Mouse (Mus musculus): ENCODE data around the gene Mybpc2. TPM values are rescaled to one million over a fixed set of nuclear protein-coding genes. Genes with fewer than 3 reads are reported as not detected.

The Mybpc2 gene
- polyA plus RNA-seq, 1 experiment from 2014 or later = 0.09 TPM

DNA sequence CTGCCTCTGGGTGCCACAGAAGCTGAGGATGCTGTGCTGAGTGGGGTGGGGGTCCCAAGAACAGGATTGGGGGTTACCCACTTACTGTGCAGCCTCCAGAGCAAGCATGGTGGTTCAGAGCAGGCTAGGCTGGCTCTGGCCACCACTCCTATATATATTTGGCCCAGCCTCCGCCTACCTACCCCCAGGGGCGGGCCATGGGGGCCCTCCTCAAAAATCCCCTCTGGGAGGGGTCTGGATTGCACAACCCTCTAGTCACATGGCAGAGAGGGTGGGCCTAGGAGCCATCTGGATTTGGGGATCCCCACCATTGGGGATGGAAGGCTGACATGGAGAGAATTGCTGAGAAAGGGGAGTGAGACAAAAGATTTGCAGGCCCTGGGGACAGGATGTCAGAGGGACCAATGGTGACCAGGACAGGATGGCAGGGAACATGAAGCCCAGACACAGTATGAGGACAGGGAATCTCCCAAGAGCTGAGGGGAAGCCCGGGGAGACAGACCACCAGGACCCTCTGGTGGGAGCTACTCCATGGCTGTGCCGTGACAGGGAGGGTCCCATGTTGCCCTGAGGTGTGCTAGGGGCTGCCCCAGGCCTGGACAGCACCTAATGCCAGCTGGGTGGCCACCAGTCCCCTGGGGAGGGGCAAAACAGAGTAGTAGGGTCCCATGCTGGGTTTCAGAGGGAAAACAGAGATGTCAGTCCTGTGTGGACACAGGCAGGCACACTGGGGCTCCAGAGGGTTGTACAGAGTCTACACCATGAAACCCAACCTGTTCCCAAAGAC is 7.7 kb upstream of the Mybpc2 start, which contains the start of gene Spib:
Gene Spib, minus strand, starts transcription at position 126 of the 787 bp plus-strand sequence.
- Histone ChIP-seq H3K4me2 (ENCODE audit: low read depth, severe bottlenecking) (no peak within 1 kb of the TSS), H3K9me3 (ENCODE audit: control insufficient read depth, low read length) (no peaks in the 10 kb centered on the region), H3K9ac (ENCODE audit: low read length) (no peak within 1 kb of the TSS), H3K27ac (replicated peaks; ENCODE audit: low read depth, low read length) (no peak within 1 kb of the TSS), H3K36me3 (ENCODE audit: control insufficient read depth, insufficient read depth, low read length) (peaks cover 17% of the 10 kb centered on the region), H3K4me3 (ENCODE audit: low read depth, low read length) (no peak within 1 kb of the TSS), H3K27me3 (ENCODE audit: control insufficient read depth, insufficient read depth, low read length) (peaks cover 4% of the 10 kb centered on the region; the same call in 1 of the 2 replicates), H3K4me1 (ENCODE audit: control insufficient read depth, insufficient read depth, low read length) (no peaks in the 10 kb centered on the region)
- WGBS = 80% methylated on average over 4 of the region's 4 CpGs
- no peak for DNase-seq (ENCODE audit: low spot score)
- no peak for ATAC-seq (ENCODE audit: insufficient number of reproducible peaks, low FRiP score, low TSS enrichment, low read depth)

DNA sequence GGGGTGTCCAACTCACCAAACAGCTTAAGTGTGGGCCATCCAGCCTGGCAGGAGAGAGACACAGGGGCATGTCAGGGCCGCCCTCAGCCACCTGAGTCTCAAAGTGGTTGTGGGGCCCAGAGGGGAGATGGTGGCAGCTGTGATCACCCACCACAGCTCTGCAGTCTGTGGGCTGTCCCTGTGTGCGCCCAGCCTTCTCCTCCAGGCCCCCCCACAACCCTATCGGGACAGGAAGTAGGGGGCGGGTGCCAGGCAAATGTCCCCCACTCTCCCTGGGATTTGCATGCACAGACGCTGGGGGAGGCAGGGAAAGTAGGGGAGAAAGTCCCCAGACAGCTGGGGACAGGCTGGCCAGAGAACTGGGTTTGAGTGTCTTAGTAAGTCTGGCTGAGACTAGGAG is 6.8 kb upstream of the Mybpc2 start:
- Histone ChIP-seq H3K9me3 (ENCODE audit: control insufficient read depth, low read length) (no peaks in the 10 kb centered on the region), H3K36me3 (ENCODE audit: control insufficient read depth, insufficient read depth, low read length) (peaks cover 15% of the 10 kb centered on the region), H3K4me1 (ENCODE audit: control insufficient read depth, insufficient read depth, low read length) (no peaks in the 10 kb centered on the region), H3K27me3 (ENCODE audit: control insufficient read depth, insufficient read depth, low read length) (peaks cover 13% of the 10 kb centered on the region; the same call in 1 of the 2 replicates), H3K27ac (replicated peaks; ENCODE audit: low read depth, low read length) (no peak overlapping the region), H3K4me2 (ENCODE audit: low read depth, severe bottlenecking) (no peak overlapping the region), H3K4me3 (ENCODE audit: low read depth, low read length) (no peak overlapping the region), H3K9ac (ENCODE audit: low read length) (no peak overlapping the region)
- 42% methylated on average over 5 of the region's 5 CpGs for WGBS
- DNase-seq (ENCODE audit: low spot score) = no peak
- ATAC-seq (ENCODE audit: insufficient number of reproducible peaks, low FRiP score, low TSS enrichment, low read depth) = no peak

DNA sequence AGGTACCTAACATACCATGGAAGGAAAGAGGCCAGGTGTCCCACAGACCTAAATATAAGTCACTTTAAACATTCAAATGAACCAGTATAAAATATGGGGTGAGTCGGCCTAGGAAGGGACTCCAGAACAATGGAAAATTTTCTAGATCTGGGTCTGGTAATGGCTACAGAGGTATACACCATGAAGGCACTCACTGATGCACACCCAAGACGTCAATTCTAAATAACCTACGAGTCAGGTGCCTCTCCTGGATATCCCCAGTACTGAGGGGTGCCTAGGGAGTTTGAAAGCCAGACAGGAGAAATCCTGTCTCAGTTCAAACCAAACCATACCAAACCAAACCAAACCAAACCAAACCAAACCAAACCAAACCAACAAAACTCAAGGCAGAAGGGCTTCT is 6.1 kb upstream of the Mybpc2 start:
- Histone ChIP-seq H3K9me3 (ENCODE audit: control insufficient read depth, low read length) (no peaks in the 10 kb centered on the region), H3K27me3 (ENCODE audit: control insufficient read depth, insufficient read depth, low read length) (peaks cover 14% of the 10 kb centered on the region), H3K4me1 (ENCODE audit: control insufficient read depth, insufficient read depth, low read length) (no peaks in the 10 kb centered on the region), H3K4me3 (ENCODE audit: low read depth, low read length) (no peak overlapping the region), H3K36me3 (ENCODE audit: control insufficient read depth, insufficient read depth, low read length) (peaks cover 15% of the 10 kb centered on the region), H3K4me2 (ENCODE audit: low read depth, severe bottlenecking) (no peak overlapping the region), H3K9ac (ENCODE audit: low read length) (no peak overlapping the region), H3K27ac (replicated peaks; ENCODE audit: low read depth, low read length) (no peak overlapping the region)
- 88% methylated on average over 3 of the region's 3 CpGs for WGBS
- DNase-seq (ENCODE audit: low spot score) = no peak
- no peak for ATAC-seq (ENCODE audit: insufficient number of reproducible peaks, low FRiP score, low TSS enrichment, low read depth)

DNA sequence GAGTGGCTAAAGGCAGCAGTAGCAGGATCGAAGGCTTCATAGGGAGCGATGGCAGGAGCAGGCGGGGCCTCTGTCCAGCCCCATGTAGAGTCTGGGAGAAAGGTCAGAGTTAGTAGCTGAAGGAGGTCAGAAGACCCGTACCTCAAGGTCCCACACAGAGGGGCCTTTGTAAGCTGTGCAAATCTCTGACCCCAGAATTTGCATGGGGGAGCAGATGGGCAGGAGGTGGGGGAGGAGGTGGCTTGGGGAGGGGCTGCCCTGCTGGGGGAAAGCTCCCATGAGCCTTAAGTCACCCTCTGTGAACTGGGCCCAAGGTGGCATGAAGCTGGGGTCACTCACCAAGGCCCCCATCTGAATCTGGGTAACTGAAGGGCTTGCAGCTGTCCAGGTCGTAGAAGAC is 5.1 kb upstream of the Mybpc2 start:
- Histone ChIP-seq H3K27me3 (ENCODE audit: control insufficient read depth, insufficient read depth, low read length) (peaks cover 23% of the 10 kb centered on the region), H3K4me1 (ENCODE audit: control insufficient read depth, insufficient read depth, low read length) (no peaks in the 10 kb centered on the region), H3K27ac (replicated peaks; ENCODE audit: low read depth, low read length) (no peak overlapping the region), H3K4me3 (ENCODE audit: low read depth, low read length) (no peak overlapping the region), H3K4me2 (ENCODE audit: low read depth, severe bottlenecking) (no peak overlapping the region), H3K9ac (ENCODE audit: low read length) (no peak overlapping the region), H3K36me3 (ENCODE audit: control insufficient read depth, insufficient read depth, low read length) (peaks cover 15% of the 10 kb centered on the region), H3K9me3 (ENCODE audit: control insufficient read depth, low read length) (no peaks in the 10 kb centered on the region)
- ATAC-seq (ENCODE audit: insufficient number of reproducible peaks, low FRiP score, low TSS enrichment, low read depth) = no peak
- whole genome bisulfite sequencing = 71% methylated on average over 5 of the region's 5 CpGs
- DNase-seq (ENCODE audit: low spot score) = no peak

DNA sequence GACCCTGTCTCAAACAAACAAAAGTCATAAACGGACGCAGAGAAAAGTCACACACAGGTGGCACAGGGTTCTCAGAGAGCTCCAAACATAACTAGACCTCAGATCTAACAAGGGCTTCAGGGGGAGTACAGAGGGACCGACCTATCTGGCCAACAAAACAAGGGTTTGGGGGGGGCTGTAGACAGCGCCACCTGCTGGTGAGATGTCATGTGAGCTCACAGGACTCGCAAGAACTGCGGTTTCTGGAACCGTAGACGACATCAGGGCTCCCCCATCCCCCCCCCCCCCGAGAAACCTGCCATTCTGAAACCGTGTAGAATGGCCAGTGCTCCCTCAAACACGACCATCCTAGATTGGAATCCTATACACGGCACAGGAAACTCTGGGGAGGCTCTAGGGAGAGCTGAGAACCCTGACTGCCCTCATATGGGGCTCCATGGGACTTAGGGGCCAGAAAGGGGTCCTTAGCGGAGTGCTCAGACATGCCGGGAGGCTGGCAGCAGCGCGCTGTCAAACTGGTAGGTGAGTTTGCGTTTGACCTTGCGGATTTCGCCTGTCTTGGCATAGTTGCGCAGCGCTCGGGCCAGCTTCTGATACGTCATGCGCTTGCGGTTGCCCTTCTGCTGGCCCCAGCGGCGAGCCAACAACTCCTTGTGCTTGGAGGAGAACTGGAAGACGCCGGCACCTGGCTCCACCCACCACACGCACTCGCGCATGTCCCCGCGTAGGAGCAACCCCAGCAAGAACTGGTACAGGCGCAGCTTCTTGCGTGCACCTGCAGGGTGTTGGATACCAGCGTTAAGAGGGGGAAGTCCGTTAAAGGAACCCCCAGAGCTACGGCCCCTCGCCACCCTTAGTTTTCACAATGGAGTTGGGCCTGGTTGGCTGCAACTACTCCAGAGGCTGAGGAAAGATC is 3.3 kb upstream of the Mybpc2 start:
- 9% methylated on average over 40 of the region's 40 CpGs for WGBS
- H3K4me1 ChIP-seq (ENCODE audit: control insufficient read depth, insufficient read depth, low read length) = no peaks in the 10 kb centered on the region
- peaks cover 41% of the 10 kb centered on the region for H3K27me3 ChIP-seq (ENCODE audit: control insufficient read depth, insufficient read depth, low read length)
- no peak overlapping the region for H3K9ac ChIP-seq (ENCODE audit: low read length)
- no peaks in the 10 kb centered on the region for H3K36me3 ChIP-seq (ENCODE audit: control insufficient read depth, insufficient read depth, low read length)
- DNase-seq (ENCODE audit: low spot score) (peak; percentile 81), ATAC-seq (ENCODE audit: insufficient number of reproducible peaks, low FRiP score, low TSS enrichment, low read depth) (no peak)
- peak overlapping the region; percentile 7; the same call in 1 of the 2 replicates for H3K4me3 ChIP-seq (ENCODE audit: low read depth, low read length)
- no peak overlapping the region for H3K27ac ChIP-seq (replicated peaks; ENCODE audit: low read depth, low read length)
- peak overlapping the region; percentile 50 for H3K4me2 ChIP-seq (ENCODE audit: low read depth, severe bottlenecking)
- no peaks in the 10 kb centered on the region for H3K9me3 ChIP-seq (ENCODE audit: control insufficient read depth, low read length)

DNA sequence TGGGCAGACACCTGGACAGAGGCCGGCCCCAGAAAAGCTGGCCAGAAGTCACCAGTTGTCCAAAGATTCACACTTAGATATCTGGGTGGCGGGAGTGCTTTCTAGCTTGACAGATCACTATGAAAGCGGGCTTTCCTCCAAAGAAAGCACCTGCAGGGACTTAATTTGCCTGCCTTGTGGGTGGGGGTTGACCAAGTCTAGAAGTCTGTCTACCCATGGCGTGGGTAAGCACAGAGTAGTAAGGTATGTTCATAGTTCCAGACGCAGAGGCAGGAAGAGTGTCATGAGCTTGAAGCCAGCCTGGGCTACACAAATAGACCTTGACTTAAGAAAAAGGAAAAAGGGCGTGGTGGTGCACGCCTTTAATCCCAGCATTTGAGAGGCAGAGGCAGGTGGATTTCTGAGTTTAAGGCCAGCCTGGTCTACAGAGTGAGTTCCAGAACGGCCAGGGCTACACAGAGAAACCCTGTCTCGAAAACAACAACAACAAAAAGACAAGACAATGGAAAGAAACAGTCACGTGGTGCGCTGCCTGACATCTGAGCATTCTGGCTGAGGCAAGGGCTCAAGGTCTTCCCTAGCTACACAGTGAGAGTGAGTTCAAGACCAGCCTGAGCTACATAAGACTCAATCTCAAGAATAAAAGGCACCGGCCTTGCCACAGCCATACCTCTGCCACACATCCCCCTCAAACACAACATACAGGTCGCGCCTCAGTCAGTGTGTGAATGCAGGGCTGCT is 2.1 kb upstream of the Mybpc2 start:
- no peak overlapping the region for H3K9ac ChIP-seq (ENCODE audit: low read length)
- no peaks in the 10 kb centered on the region for H3K4me1 ChIP-seq (ENCODE audit: control insufficient read depth, insufficient read depth, low read length)
- H3K4me3 ChIP-seq (ENCODE audit: low read depth, low read length) = no peak overlapping the region
- peaks cover 52% of the 10 kb centered on the region for H3K27me3 ChIP-seq (ENCODE audit: control insufficient read depth, insufficient read depth, low read length)
- DNase-seq (ENCODE audit: low spot score) (no peak), ATAC-seq (ENCODE audit: insufficient number of reproducible peaks, low FRiP score, low TSS enrichment, low read depth) (no peak)
- H3K4me2 ChIP-seq (ENCODE audit: low read depth, severe bottlenecking) = no peak overlapping the region
- WGBS = 84% methylated on average over 14 of the region's 14 CpGs
- H3K36me3 ChIP-seq (ENCODE audit: control insufficient read depth, insufficient read depth, low read length) = no peaks in the 10 kb centered on the region
- no peaks in the 10 kb centered on the region for H3K9me3 ChIP-seq (ENCODE audit: control insufficient read depth, low read length)
- H3K27ac ChIP-seq (replicated peaks; ENCODE audit: low read depth, low read length) = no peak overlapping the region

DNA sequence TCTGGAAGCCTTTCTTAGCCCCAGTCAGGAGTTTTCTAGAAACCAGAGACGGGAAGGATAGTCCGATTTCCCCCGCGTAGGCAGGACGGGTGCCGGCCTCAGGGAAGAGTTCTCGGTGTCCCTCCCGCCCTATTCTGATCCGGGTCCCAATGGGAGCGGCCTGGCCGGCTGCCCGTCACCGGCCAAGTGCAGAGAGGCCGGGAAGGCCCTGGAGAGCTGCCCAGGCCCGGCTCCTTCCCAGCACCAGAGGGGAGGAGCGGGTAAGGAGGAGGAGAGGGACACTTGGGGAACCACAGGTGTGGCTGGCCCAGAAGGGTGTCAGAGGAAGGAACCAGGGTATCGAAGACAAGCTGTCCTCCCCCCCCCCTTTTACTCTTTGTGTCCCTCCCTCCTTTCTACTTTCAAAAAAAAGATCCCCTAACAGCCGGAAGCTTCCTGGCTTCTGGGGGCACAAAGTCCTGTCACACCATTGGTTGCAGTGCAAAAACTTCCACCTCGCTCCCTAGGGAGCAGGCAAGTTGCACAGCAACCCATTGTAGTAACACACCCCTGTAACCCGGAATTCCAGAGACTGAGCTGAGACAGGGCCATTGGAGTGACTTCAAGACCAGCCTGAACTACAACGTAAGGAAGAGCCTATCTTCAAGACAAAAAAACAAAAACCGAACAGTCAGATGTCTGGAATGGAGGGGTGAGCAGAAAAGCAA is 823 bp upstream of the Mybpc2 start:
- Histone ChIP-seq H3K4me3 (ENCODE audit: low read depth, low read length) (0 out of 2 replicates have a peak overlapping the region, but pooled peaks have one; percentile 5), H3K9ac (ENCODE audit: low read length) (peak overlapping the region; percentile 28; the same call in 1 of the 2 replicates)
- WGBS = 18% methylated on average over 22 of the region's 22 CpGs

More for the DNA sequence above, 823 bp upstream of the Mybpc2 start:
- no peak overlapping the region for H3K4me2 ChIP-seq (ENCODE audit: low read depth, severe bottlenecking)
- no peaks in the 10 kb centered on the region for H3K9me3 ChIP-seq (ENCODE audit: control insufficient read depth, low read length)
- no peak for DNase-seq (ENCODE audit: low spot score)
- no peak for ATAC-seq (ENCODE audit: insufficient number of reproducible peaks, low FRiP score, low TSS enrichment, low read depth)
- H3K27me3 ChIP-seq (ENCODE audit: control insufficient read depth, insufficient read depth, low read length) = peaks cover 56% of the 10 kb centered on the region
- no peaks in the 10 kb centered on the region for H3K4me1 ChIP-seq (ENCODE audit: control insufficient read depth, insufficient read depth, low read length)
- no peak overlapping the region for H3K27ac ChIP-seq (replicated peaks; ENCODE audit: low read depth, low read length)
- H3K36me3 ChIP-seq (ENCODE audit: control insufficient read depth, insufficient read depth, low read length) = no peaks in the 10 kb centered on the region

All from limb, embryonic 11.5 days (tissue).